Mouse (Mus musculus): ENCODE data around the gene Rab34.

Gene Rab34

GRCm38 (mm10) chr11:78164604-78164923 lies 23.7 kb upstream of the Rab34 start:
- intact Hi-C loops (cut with DNase I), result no loop called here

GRCm38 (mm10) chr11:78164924-78165760 lies 23.1 kb upstream of the Rab34 start, which contains the start of gene Traf4:
Gene Traf4, minus strand, starts transcription at chr11:78165589.
- intact Hi-C loops (cut with DNase I), result no loop called here

- intact Hi-C loops (cut with DNase I), result no loop called here
Observed at GRCm38 (mm10) chr11:78165761-78166109, 22.5 kb upstream of the Rab34 start.

GRCm38 (mm10) chr11:78166161-78166560 lies 22.1 kb upstream of the Rab34 start:
- intact Hi-C loops (cut with DNase I), result no loop called here

GRCm38 (mm10) chr11:78166640-78167039 lies 21.6 kb upstream of the Rab34 start:
- intact Hi-C loops (cut with DNase I), result no loop called here

- intact Hi-C loops (cut with DNase I), result no loop called here
Observed at GRCm38 (mm10) chr11:78167257-78167959, 20.8 kb upstream of the Rab34 start.

- intact Hi-C loops (cut with DNase I), result no loop called here
Observed at GRCm38 (mm10) chr11:78168541-78169468, 19.4 kb upstream of the Rab34 start.

GRCm38 (mm10) chr11:78170306-78170705 lies 17.9 kb upstream of the Rab34 start:
- intact Hi-C loops (cut with DNase I), result no loop called here

GRCm38 (mm10) chr11:78171328-78171727 lies 16.9 kb upstream of the Rab34 start:
- intact Hi-C loops (cut with DNase I), result no loop called here

- intact Hi-C loops (cut with DNase I), result no loop called here
Observed at GRCm38 (mm10) chr11:78172034-78172747, 16.0 kb upstream of the Rab34 start.

- intact Hi-C loops (cut with DNase I), result no loop called here
Observed at GRCm38 (mm10) chr11:78172748-78173383, 15.4 kb upstream of the Rab34 start.

- intact Hi-C loops (cut with DNase I), result no loop called here
Observed at GRCm38 (mm10) chr11:78174506-78174905, 13.7 kb upstream of the Rab34 start.

- intact Hi-C loops (cut with DNase I), result loop anchor here (2.0 to 5.0 kb wide), 2 partner anchors 17 to 119 kb away; no protein-coding TSS in a partner anchor
Observed at GRCm38 (mm10) chr11:78175771-78176401, 12.3 kb upstream of the Rab34 start.

- intact Hi-C loops (cut with DNase I), result loop anchor here (2.0 to 5.0 kb wide), 2 partner anchors 18 to 119 kb away; no protein-coding TSS in a partner anchor
Observed at GRCm38 (mm10) chr11:78176402-78176862, 11.8 kb upstream of the Rab34 start, which contains the start of the genes Nek8 and Tlcd1. Gene Nek8, minus strand, starts transcription at chr11:78176675. Gene Tlcd1, plus strand, starts transcription at chr11:78176711.

GRCm38 (mm10) chr11:78176905-78177331 lies 11.3 kb upstream of the Rab34 start:
- intact Hi-C loops (cut with DNase I), result loop anchor here (2.0 to 5.0 kb wide), 2 partner anchors 18 to 120 kb away; no protein-coding TSS in a partner anchor

GRCm38 (mm10) chr11:78177437-78177836 lies 10.8 kb upstream of the Rab34 start:
- intact Hi-C loops (cut with DNase I), result loop anchor here (2.0 to 5.0 kb wide), 2 partner anchors 19 to 120 kb away; no protein-coding TSS in a partner anchor

- intact Hi-C loops (cut with DNase I), result loop anchor here (2.0 to 5.0 kb wide), 2 partner anchors 19 to 121 kb away; no protein-coding TSS in a partner anchor
Observed at GRCm38 (mm10) chr11:78177903-78178858, 10.0 kb upstream of the Rab34 start.

GRCm38 (mm10) chr11:78178859-78179437 lies 9.3 kb upstream of the Rab34 start:
- intact Hi-C loops (cut with DNase I), result loop anchor here (5.0 kb wide), 1 partner anchor 122 kb away; no protein-coding TSS in a partner anchor
